Mouse (Mus musculus) v-Abl transformed pro-B cells (cell line): ENCODE data around the gene Olfr1243.
"Not testable (repeated sequence)": the region's sequence is repeated elsewhere in the genome, so short reads cannot be mapped to it uniquely, and the experiment has no call there.

Experiments
- in situ Hi-C, 2 experiments: fragments of 400-800 bp; cut with MboI; formaldehyde crosslinking; loops; one replicate each; pipeline ENCODE4 v1.15.1; 2025; ENCODE audit not compliant: unreplicated experiment in 2 of 2

Gene Olfr1243

DNA sequence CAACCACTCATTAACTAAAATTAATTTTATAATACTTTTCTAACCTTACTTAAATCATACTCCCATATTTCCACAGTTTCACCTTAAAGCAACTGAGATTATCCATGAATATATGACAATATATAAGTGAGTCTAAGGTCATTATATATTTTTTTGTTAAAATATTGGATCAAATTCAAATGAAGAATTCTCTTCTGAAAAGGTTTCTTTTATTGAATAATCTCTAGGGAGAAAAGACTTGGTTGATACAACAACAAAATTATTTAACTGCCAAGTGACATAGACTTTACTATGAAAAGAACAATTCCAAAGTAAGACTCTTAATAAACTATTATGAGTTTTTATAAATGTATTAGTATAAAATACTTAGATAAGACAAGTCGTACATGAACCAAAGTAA lies at the start of gene Olfr1243:
Gene Olfr1243 (minus strand): TSS at position 101 of the 400 bp plus-strand sequence.
- in situ Hi-C loops = no loop called here

DNA sequence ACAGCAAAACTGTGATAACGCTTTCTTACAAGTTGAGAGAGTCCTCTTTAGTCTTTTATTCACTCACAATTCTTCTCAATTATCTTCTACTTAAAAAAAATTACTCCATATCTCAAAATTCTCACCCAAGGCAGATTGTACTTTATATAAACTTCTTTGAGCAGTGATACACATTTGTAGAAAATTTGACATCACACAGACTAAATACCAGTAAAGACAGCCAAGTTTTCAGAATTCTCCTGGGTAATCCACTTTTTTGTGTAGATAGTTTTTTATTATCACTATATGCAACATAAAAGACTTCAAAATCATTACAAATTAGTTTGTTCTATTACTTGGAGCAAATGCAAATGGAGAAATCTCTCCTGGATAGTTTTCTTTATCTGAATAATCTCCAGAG lies 47.1 kb upstream of the Olfr1243 start, which contains the start of gene Olfr1245:
Gene Olfr1245 (minus strand): TSS at position 101 of the 400 bp plus-strand sequence.
- in situ Hi-C loops = no loop called here

DNA sequence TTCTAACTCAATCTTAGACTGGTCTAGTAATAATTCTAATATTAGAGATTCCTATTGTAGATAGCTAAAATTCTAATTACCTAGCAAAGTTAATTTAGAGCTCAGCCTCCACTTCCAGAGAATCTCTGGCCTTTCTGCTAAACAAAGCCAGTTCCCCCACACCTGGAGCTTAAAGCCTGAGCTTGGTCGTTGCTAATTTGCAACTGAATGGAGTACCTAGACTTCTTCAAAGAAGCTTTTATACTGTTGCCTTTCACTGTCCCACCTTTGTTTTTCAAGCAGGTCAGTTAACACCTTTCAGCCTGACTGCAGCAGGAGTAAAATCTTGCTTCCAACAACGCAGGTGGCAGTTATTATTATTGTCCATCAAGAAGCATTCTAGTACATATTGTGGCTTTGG lies 31.4 kb upstream of the Olfr1243 start:
- in situ Hi-C loops = not testable (repeated sequence)

DNA sequence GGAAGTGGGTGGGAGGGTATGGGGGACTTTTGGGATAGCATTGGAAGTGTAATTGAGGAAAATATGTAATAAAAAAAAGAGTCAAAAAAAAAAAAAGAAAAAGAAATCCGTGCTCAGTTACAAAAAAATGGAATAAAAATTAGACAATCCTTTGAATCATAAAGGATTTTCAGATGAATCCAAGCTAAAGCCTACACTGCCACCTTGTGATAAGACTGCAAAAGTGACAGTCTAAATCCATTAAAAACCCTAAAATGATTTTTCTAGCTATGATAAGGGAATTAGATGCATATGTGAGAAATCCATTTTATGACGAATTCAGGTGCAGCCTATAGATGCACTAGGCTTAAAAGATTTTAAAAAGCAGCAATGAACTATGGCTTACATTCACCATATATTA lies 13.2 kb upstream of the Olfr1243 start:
- in situ Hi-C loops = no loop called here

DNA sequence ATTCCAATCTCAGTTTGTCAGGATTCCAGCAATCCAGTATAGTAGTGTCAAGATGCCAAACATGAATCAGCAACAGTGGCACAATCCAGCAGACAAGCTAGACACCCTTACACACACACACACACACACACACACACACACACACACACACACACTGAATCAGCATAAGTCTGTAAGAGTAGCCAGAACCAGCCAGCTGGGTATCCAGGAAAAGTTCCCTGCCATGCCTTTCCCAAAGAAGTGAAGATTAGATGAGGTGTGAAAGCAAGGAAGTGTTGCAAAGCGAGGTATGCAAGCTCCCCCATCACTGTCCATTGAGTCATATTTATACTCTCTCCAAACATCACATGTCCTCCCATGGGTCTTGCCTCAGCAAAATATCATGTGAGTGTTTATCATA lies 8.6 kb upstream of the Olfr1243 start:
- in situ Hi-C loops = no loop called here

DNA sequence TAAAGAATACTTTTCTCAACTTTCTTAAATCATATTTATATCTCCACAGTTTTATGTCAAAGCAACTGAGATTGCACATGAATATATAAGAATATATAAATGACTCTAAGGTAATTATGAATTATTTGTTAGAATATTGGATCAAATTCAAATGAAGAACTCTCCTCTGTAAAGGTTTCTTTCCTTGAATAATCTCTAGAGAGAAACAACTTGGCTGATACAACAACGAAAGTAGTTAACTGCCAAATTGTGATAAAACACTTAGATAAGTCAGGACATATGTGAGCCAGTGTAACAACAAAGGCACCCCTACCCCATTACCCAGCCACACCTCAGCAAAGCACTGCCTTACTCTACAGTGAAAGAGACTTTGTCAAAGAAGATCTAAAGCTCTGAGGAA lies 33.1 kb downstream of the Olfr1243 start, which contains the start of gene Olfr1242:
Gene Olfr1242 (minus strand): TSS at position 101 of the 400 bp plus-strand sequence.
- in situ Hi-C loops = no loop called here

DNA sequence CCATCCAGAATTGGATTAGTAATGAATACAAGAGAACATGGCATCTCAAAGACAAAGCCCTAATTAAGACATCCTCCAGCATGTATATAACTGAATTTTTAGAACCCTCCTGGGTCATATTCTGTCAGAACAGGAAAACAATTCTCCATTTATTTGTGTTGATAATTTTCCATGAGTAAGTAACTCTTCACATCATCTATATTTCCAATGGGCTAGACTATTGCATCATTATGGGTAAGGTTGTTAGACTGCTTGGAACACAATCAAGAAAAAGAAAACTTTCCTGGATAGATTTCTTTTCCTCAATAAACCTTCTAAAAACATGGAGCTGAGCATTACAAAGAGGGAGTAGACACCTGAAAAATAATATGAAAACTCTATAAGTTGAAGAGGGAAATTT lies 44.3 kb downstream of the Olfr1243 start, which contains the start of gene Olfr1241:
Gene Olfr1241 (minus strand): TSS at position 101 of the 400 bp plus-strand sequence.
- in situ Hi-C loops = no loop called here
